ENCODE assay signal across 20 mouse cellular contexts in the genomic region with DNA sequence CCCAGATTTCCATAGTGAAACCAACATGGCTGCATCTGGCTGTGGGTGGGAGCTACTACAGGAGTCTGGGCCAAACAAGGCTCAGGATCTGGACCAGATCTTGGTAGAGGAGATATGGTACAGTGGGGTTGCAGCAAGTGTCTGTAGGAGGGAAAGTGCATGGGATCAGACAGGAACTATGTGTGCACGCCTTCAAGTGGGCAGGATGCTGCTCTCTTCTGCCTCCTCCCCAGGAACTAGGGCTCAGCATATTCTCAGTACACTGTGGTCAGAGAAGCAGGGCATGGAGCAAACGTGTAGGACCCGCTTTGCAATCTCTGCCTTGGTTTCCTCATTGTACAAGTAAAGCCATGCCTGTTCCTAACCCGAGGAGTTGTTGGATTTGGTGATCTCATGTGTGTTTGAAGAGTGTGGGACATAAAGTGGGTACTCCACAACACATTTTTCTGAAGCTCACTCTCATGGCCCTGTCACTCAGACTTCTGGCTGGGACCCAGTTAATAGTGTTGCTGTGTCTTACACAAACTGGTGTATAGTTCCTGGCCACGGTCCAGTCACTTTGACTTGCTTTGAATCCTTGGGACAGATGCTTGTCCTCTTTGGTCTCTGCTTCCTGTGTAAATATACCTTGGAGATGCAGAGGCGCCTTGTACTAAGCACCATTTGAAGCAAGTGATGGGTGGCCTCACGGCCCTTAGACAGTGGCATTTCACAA. TPM values are rescaled to one million over a fixed set of nuclear protein-coding genes. Genes with fewer than 3 reads are reported as not detected.
DNase-seq lines count a peak whose midpoint lies in the region; ATAC-seq and TF ChIP-seq lines count a peak whose summit lies in the region.
"Had no signal": no experiment of that assay in that cellular context is flagged by ENCODE, and none has a peak within 500 bp of the region (broad histone marks: within the 10 kb centered on the region; RNA-seq: fewer than 3 reads in every experiment).

No protein-coding gene starts in this region.

- H3K27me3 ChIP-seq in kidney, embryonic 14.5 days (ENCODE audit: control insufficient read depth, insufficient read depth, low read length): no peaks in the 10 kb centered on the region
- no peaks in the 10 kb centered on the region for H3K27me3 ChIP-seq in kidney, adult 2 months (replicated peaks; ENCODE audit: control insufficient read depth, insufficient read depth, low read length)
- H3K27me3 ChIP-seq in megakaryocyte, embryonic 14.5 days (replicated peaks): no peaks in the 10 kb centered on the region
- H3K27me3 ChIP-seq in embryonic facial prominence, embryonic 13.5 days: 0 out of 2 replicates have a peak, but pooled peaks cover 1% of the 10 kb centered on the region
- H3K27me3 ChIP-seq: embryonic facial prominence, embryonic 15.5 days; hindbrain, embryonic 15.5 days; liver, embryonic 12.5 days; stomach, embryonic 15.5 days had no signal

- peaks cover 21% of the 10 kb centered on the region for H3K4me1 ChIP-seq in kidney, embryonic 14.5 days (ENCODE audit: control insufficient read depth, insufficient read depth, low read length)
- peaks cover 18% of the 10 kb centered on the region; the same call in 1 of the 2 replicates for H3K4me1 ChIP-seq in kidney, adult 2 months (ENCODE audit: control insufficient read depth, insufficient read depth, low read length)
- peaks cover 100% of the 10 kb centered on the region for H3K4me1 ChIP-seq in megakaryocyte, embryonic 14.5 days
- peaks cover 14% of the 10 kb centered on the region for H3K4me1 ChIP-seq in embryonic facial prominence, embryonic 13.5 days
- H3K4me1 ChIP-seq: hindbrain, embryonic 15.5 days had no signal

- TF ChIP-seq POLR2A in kidney, adult 2 months (IDR thresholded peaks at IDR 0.05; ENCODE audit: low read depth, low read length): no peak

- WGBS in kidney, embryonic 14.5 days: 82% methylated on average over 7 of the region's 7 CpGs
- WGBS in kidney, adult 2 months: 78% methylated on average over 7 of the region's 7 CpGs
- 81% methylated on average over 7 of the region's 7 CpGs for WGBS in embryonic facial prominence, embryonic 13.5 days

- H3K4me2 ChIP-seq in kidney, embryonic 14.5 days (replicated peaks; ENCODE audit: low read depth, low read length): no peak overlapping the region
- H3K4me2 ChIP-seq in embryonic facial prominence, embryonic 13.5 days: no peak overlapping the region
- H3K4me2 ChIP-seq: embryonic facial prominence, embryonic 15.5 days; hindbrain, embryonic 15.5 days; liver, embryonic 12.5 days; stomach, embryonic 15.5 days had no signal

- TF ChIP-seq CTCF in kidney, adult 2 months (conservative IDR thresholded peaks at IDR 0.05; ENCODE audit: insufficient read depth, insufficient read length, low read depth, low read length): no peak

- 0 out of 2 replicates have a peak overlapping the region, but pooled peaks have one; percentile 53 for H3K27ac ChIP-seq in kidney, embryonic 14.5 days (ENCODE audit: low read depth, low read length)
- no peak overlapping the region for H3K27ac ChIP-seq in kidney, adult 2 months (ENCODE audit: insufficient read depth, low read depth, low read length)
- peak overlapping the region; percentile 45; the same call in 1 of the 2 replicates for H3K27ac ChIP-seq in embryonic facial prominence, embryonic 13.5 days
- H3K27ac ChIP-seq: forebrain, embryonic 10.5 days; hindbrain, embryonic 15.5 days had no signal

- DNase-seq in kidney, adult 2 months: no peak
- DNase-seq in thymus, postnatal 25 days: peak; percentile 43
- no peak for DNase-seq in left cerebral cortex, postnatal 14 days (ENCODE audit: low spot score in 2 of 2)
- DNase-seq: cerebellum, adult 9-11 months; gastrocnemius, postnatal 10 days; heart, postnatal 36 days; kidney, adult 8-10 months; layer of hippocampus, postnatal 36 days; left cerebral cortex, postnatal 4 days; retina, postnatal 1 day had no signal

- no peak overlapping the region for H3K9ac ChIP-seq in kidney, embryonic 14.5 days (ENCODE audit: low read depth, low read length)
- no peak overlapping the region for H3K9ac ChIP-seq in embryonic facial prominence, embryonic 13.5 days
- H3K9ac ChIP-seq: embryonic facial prominence, embryonic 15.5 days; hindbrain, embryonic 15.5 days; liver, embryonic 12.5 days; stomach, embryonic 15.5 days had no signal

- ATAC-seq in kidney, embryonic 14.5 days (ENCODE audit: low FRiP score, low TSS enrichment): no peak
- no peak for ATAC-seq in megakaryocyte, adult 5-6 weeks (ENCODE audit: poor library complexity, severe bottlenecking)
- ATAC-seq in embryonic facial prominence, embryonic 13.5 days (ENCODE audit: insufficient number of reproducible peaks, insufficient read depth, low FRiP score, low TSS enrichment, low read depth): no peak
- ATAC-seq: liver, embryonic 12.5 days; midbrain, embryonic 16.5 days had no signal

- no peaks in the 10 kb centered on the region for H3K9me3 ChIP-seq in kidney, embryonic 14.5 days (ENCODE audit: control insufficient read depth, low read length)
- no peaks in the 10 kb centered on the region for H3K9me3 ChIP-seq in megakaryocyte, embryonic 14.5 days
- H3K9me3 ChIP-seq in embryonic facial prominence, embryonic 13.5 days: no peaks in the 10 kb centered on the region
- H3K9me3 ChIP-seq: embryonic facial prominence, embryonic 15.5 days; forebrain, embryonic 10.5 days; hindbrain, embryonic 15.5 days; liver, embryonic 12.5 days; stomach, embryonic 15.5 days had no signal

- intact Hi-C loops in left cerebral cortex, postnatal 14 days (cut with DNase I): no loop called here

- no peak overlapping the region for H3K4me3 ChIP-seq in kidney, embryonic 14.5 days (ENCODE audit: low read length)
- no peak overlapping the region for H3K4me3 ChIP-seq in kidney, adult 2 months (ENCODE audit: insufficient read depth, low read depth, low read length)
- H3K4me3 ChIP-seq in megakaryocyte, embryonic 14.5 days (replicated peaks): peak overlapping the region; percentile 81
- no peak overlapping the region for H3K4me3 ChIP-seq in embryonic facial prominence, embryonic 13.5 days
- H3K4me3 ChIP-seq: embryonic facial prominence, embryonic 15.5 days; forebrain, embryonic 10.5 days; hindbrain, embryonic 15.5 days; liver, embryonic 12.5 days; stomach, embryonic 15.5 days had no signal

- H3K36me3 ChIP-seq in kidney, embryonic 14.5 days (ENCODE audit: control insufficient read depth, insufficient read depth, low read length): no peaks in the 10 kb centered on the region
- no peaks in the 10 kb centered on the region for H3K36me3 ChIP-seq in kidney, adult 2 months (ENCODE audit: control insufficient read depth, insufficient read depth, low read length)
- H3K36me3 ChIP-seq in megakaryocyte, embryonic 14.5 days (replicated peaks; ENCODE audit: low read length): peaks cover 94% of the 10 kb centered on the region
- H3K36me3 ChIP-seq in embryonic facial prominence, embryonic 13.5 days: no peaks in the 10 kb centered on the region
- H3K36me3 ChIP-seq: embryonic facial prominence, embryonic 15.5 days; forebrain, embryonic 10.5 days; hindbrain, embryonic 15.5 days; stomach, embryonic 15.5 days had no signal

RNA-seq across cellular contexts. Expression of gene Rin3, which starts 9.8 kb away (rescaled TPM):
- 6.7 and 9.2 TPM in 2 replicates for polyA plus RNA-seq in kidney, embryonic 14.5 days (2014; fragmentation: Nextera tagmentation; extraction: Ambion mirVana)
- polyA plus RNA-seq in kidney, adult 2 months (2012; rRNA removed): 11.6 and 15.4 TPM in 2 replicates
- polyA plus RNA-seq in megakaryocyte, embryonic 14.5 days (2012; ENCODE audit: insufficient read depth, low replicate concordance): 117 and 151 TPM in 2 replicates
- 188 and 204 TPM in 2 replicates for total RNA-seq in megakaryocyte, adult 5-6 weeks (2015)
- 121 and 157 TPM in 2 replicates for total RNA-seq in megakaryocyte, adult 5-6 weeks (2017)
- 5.6 and 6.1 TPM in 2 replicates for polyA plus RNA-seq in embryonic facial prominence, embryonic 13.5 days (2015; fragmentation: Nextera tagmentation; extraction: Ambion mirVana)
- total RNA-seq in left cerebral cortex, postnatal 14 days (2021): 1 to 10 TPM; 3.2 to 4.5 TPM
